Mouse (Mus musculus) heart, adult 2 months (tissue): ENCODE results near the gene Rabgef1. TPM values are rescaled to one million over a fixed set of nuclear protein-coding genes. Genes with fewer than 3 reads are reported as not detected.

Experiments
- DNase-seq, 2 experiments: peaks; one replicate each; pipeline ENCODE4 v3.0.0; 2021
- H3K27ac ChIP-seq: fragments of 200-600 bp; 2 replicates; pipeline ENCODE4 v1.8.1; 2022
- H3K27me3 ChIP-seq: fragments of 200-500 bp; 2 replicates; pipeline ENCODE4 v1.6.1; 2012; ENCODE audit warnings: mild to moderate bottlenecking, low read length, inconsistent platforms, mixed read lengths; ENCODE audit not compliant: control insufficient read depth, insufficient read depth
- H3K36me3 ChIP-seq: fragments of 200-500 bp; 2 replicates; pipeline ENCODE4 v1.6.1; 2012; ENCODE audit warnings: low read length, inconsistent platforms; ENCODE audit not compliant: control insufficient read depth, insufficient read depth
- H3K4me1 ChIP-seq: fragments of 200-500 bp; 2 replicates; pipeline ENCODE4 v1.6.1; 2011; ENCODE audit warnings: low read length; ENCODE audit not compliant: control insufficient read depth, insufficient read depth
- H3K4me3 ChIP-seq: fragments of 200-600 bp; 2 replicates; pipeline ENCODE4 v1.8.1; 2022
- H3K79me2 ChIP-seq: fragments of 200-500 bp; replicated peaks from 2 replicates; pipeline ENCODE4 v1.6.1; 2012; ENCODE audit warnings: mild to moderate bottlenecking, inconsistent platforms, low read length, moderate library complexity, mixed read lengths; ENCODE audit not compliant: control insufficient read depth, insufficient read depth
- H3K9ac ChIP-seq: fragments of 200-500 bp; 2 replicates; pipeline ENCODE4 v1.6.1; 2012; ENCODE audit warnings: low read depth, mild to moderate bottlenecking, control low read depth, inconsistent platforms, low read length, mixed read lengths
- CTCF ChIP-seq: fragments of 200-600 bp; IDR thresholded peaks from 2 replicates; pipeline ENCODE4 v1.8.1; 2022; ENCODE audit warnings: antibody characterized with exemption, mild to moderate bottlenecking, moderate library complexity
- EP300 ChIP-seq: fragments of 200-500 bp; IDR thresholded peaks from 2 replicates; pipeline ENCODE4 v1.6.1; 2011; ENCODE audit warnings: low read depth, low read length, control low read depth; ENCODE audit not compliant: insufficient read depth
- POLR2A ChIP-seq: fragments of 200-500 bp; IDR thresholded peaks from 2 replicates; pipeline ENCODE4 v1.6.1; 2011; ENCODE audit warnings: mild to moderate bottlenecking, low read depth, low read length, control low read depth; ENCODE audit not compliant: insufficient read depth
- whole genome bisulfite sequencing: fragments of 180-500 bp; shearing (Covaris S2); methylation state at CpG from one replicate; pipeline ENCODE4 v1.1.7; 2018; 5-methylcytosine and 5-hydroxymethylcytosine counted together
- intact Hi-C: fragments of 180-260 bp; cut with DNase I; formaldehyde crosslinking; loops from one replicate; pipeline ENCODE4 v1.15.1; 2025
- polyA plus RNA-seq: library from polyadenylated mRNA; depleted of rRNA; stranded (reverse); fragments of >200 nt; gene quantifications from 2 replicates; pipeline ENCODE4 v1.2.3, GENCODE M21; 2012
- total RNA-seq, 2 experiments: library from RNA; stranded (reverse); gene quantifications; 2 replicates each; pipeline ENCODE4 v1.2.3; 2021

The Rabgef1 gene
- total and polyA plus RNA-seq, 3 experiments: 15.6 to 25.5 (median 19.6) TPM

DNA sequence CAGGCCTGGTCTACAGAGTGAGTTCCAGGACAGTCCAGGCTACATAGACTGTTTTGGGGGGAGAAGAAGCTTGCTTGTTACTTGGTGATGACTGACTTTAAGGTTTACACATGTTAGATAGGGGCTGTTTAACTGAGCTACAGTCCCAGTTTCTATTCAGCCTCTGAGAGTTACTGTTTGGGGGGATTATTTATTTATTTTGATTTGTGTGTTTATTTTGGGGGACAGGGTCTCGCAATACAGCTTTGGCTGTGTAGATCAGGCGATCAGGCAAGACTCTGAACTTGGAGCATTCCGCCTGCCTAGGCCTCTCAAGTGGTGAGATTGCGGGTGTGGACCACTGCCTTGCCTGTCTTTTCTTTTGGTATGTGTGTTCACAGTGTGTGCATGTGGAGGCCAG is 1.4 kb downstream of the Rabgef1 start:
- no peak overlapping the region for H3K27ac ChIP-seq
- H3K9ac ChIP-seq: no peak overlapping the region
- peaks cover 3% of the 10 kb centered on the region for H3K36me3 ChIP-seq
- peaks cover 2% of the 10 kb centered on the region; the same call in 1 of the 2 replicates for H3K79me2 ChIP-seq
- intact Hi-C loops: loop anchor here (2.0 to 10.0 kb wide), 4 partner anchors 48 to 1148 kb away; partner anchors contain the start of genes Ran and Vkorc1l1
- TF ChIP-seq POLR2A: no peak
- TF ChIP-seq CTCF: no peak
- TF ChIP-seq EP300: no peak
- no peak for DNase-seq
- no peaks in the 10 kb centered on the region for H3K27me3 ChIP-seq
- no peak overlapping the region for H3K4me3 ChIP-seq
- WGBS: 95% methylated on average over 4 of the region's 4 CpGs
- peaks cover 7% of the 10 kb centered on the region for H3K4me1 ChIP-seq

DNA sequence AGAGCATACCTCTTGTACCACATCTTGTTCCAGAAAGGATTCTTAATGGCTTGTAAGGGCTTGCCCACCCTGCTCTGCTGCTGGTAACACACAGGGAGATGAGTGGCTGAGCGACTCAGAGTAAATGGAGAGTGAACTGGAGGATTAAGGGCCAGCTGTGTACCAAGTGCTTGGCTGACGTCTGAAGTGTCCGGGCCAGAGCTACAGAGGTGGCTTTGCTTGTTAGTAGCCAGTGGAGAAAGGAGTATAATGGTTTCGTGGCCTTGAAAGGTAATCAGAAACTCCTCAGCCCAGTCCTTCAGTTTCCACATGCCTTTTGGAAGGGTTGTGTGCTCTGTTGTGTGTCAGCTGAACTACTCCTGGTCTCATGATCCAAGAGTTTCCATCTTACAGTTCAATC is 6.3 kb downstream of the Rabgef1 start:
- no peak overlapping the region for H3K27ac ChIP-seq
- peaks cover 3% of the 10 kb centered on the region; the same call in 1 of the 2 replicates for H3K79me2 ChIP-seq
- peaks cover under 1% of the 10 kb centered on the region for H3K36me3 ChIP-seq
- DNase-seq: no peak
- H3K9ac ChIP-seq: no peak overlapping the region
- no peak for TF ChIP-seq EP300
- TF ChIP-seq POLR2A: no peak
- no peak for TF ChIP-seq CTCF
- intact Hi-C loops: loop anchor here (10.0 kb wide), 1 partner anchor 1153 kb away; the partner anchor contains the start of gene Ran
- H3K4me3 ChIP-seq: no peak overlapping the region
- H3K4me1 ChIP-seq: peaks cover 6% of the 10 kb centered on the region
- 63% methylated on average over 4 of the region's 4 CpGs for WGBS
- no peaks in the 10 kb centered on the region for H3K27me3 ChIP-seq

DNA sequence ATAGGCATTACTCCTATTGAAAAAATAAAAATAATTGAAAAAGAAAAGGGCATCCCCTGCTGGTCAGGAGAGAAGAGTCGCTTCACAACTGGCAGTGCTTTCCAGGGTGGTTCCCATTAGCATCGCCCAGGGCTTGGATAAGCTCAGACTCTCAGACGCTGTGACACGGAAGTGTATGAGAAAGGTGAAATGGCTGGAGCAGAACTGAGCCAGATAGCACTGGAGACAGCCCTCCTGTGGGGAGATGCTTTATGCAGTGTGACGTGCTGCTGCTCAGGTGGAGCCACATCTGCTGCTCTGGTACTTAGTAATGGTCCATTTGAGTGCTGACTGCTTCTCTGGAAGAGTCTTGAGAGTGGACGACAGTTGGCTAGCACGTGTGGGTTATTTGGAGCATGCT is 8.8 kb downstream of the Rabgef1 start:
- intact Hi-C loops: no loop called here
- Histone ChIP-seq H3K36me3 (no peaks in the 10 kb centered on the region), H3K27ac (no peak overlapping the region), H3K27me3 (no peaks in the 10 kb centered on the region), H3K4me3 (no peak overlapping the region), H3K79me2 (peaks cover 2% of the 10 kb centered on the region; the same call in 1 of the 2 replicates), H3K4me1 (peaks cover 7% of the 10 kb centered on the region), H3K9ac (no peak overlapping the region)
- DNase-seq: no peak
- WGBS: 52% methylated on average over 7 of the region's 7 CpGs
- TF ChIP-seq CTCF (0 out of 2 replicates have a peak, but pooled peaks have one; percentile 6), POLR2A (no peak)

DNA sequence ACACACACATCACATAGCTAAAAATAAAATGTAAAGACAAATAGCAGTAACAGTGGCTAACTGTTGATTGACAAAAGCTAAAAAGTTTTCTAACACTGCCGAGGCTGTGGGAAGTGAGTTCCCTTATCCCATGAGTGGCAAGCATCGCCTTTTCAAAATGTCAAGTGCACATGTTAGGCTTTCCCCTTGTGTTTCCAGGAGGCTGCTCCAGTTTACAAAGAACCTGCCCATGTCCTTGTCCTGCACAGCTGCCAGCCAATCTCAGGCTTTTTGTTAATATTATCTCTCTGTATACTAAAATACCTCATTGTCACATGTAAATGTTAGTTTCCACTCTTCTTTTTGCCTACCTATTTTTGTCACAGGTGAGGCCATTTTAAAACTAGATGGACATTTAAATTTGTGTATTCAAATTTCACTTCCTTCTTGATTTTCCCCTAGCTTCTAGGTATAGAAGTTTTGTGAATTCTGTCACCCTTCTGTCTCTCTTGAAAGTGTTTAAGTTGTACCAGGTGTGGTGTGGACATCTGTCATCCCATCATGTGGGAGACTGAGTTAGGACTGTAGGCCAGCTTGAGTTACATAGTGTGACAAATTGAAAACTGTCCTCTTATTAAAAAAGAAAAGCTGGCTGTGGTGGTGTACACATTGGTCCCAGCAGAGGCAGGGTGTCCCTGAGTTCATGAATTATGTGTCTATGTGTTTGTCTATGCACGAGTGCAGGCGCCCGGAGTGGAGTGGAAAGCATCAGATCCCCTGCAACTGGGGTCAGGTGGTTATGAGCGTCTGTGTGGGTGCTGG is 10.3 kb downstream of the Rabgef1 start:
- Histone ChIP-seq H3K4me1 (peaks cover 7% of the 10 kb centered on the region), H3K36me3 (peaks cover 3% of the 10 kb centered on the region; the same call in 1 of the 2 replicates), H3K27me3 (no peaks in the 10 kb centered on the region), H3K9ac (no peak overlapping the region), H3K79me2 (peaks cover 2% of the 10 kb centered on the region; the same call in 1 of the 2 replicates), H3K4me3 (no peak overlapping the region), H3K27ac (no peak overlapping the region)
- TF ChIP-seq POLR2A (no peak), EP300 (no peak), CTCF (no peak)
- DNase-seq: no peak
- intact Hi-C loops: no loop called here
- 78% methylated on average over 6 of the region's 6 CpGs for WGBS

DNA sequence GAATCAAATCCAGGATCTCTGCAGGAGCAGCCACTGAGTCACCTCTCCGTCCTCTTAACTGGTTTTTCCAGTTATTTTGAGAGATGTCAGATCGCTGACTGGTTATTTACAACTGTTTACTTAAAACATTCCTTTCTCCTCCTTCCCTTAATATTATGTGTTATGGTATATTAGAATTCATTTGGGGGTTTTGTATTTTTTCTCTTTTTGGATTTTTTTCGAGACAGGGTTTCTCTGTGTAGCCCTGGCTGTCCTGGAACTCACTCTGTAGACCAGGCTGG is 10.9 kb downstream of the Rabgef1 start:
- TF ChIP-seq CTCF: no peak
- no peak for TF ChIP-seq POLR2A
- no peak for TF ChIP-seq EP300
- Histone ChIP-seq H3K79me2 (peaks cover 2% of the 10 kb centered on the region; the same call in 1 of the 2 replicates), H3K27me3 (no peaks in the 10 kb centered on the region), H3K27ac (no peak overlapping the region), H3K4me3 (no peak overlapping the region), H3K9ac (no peak overlapping the region), H3K36me3 (peaks cover 3% of the 10 kb centered on the region; the same call in 1 of the 2 replicates), H3K4me1 (peaks cover 7% of the 10 kb centered on the region)
- 94% methylated on average over 3 of the region's 3 CpGs for WGBS
- intact Hi-C loops: no loop called here
- DNase-seq: no peak

DNA sequence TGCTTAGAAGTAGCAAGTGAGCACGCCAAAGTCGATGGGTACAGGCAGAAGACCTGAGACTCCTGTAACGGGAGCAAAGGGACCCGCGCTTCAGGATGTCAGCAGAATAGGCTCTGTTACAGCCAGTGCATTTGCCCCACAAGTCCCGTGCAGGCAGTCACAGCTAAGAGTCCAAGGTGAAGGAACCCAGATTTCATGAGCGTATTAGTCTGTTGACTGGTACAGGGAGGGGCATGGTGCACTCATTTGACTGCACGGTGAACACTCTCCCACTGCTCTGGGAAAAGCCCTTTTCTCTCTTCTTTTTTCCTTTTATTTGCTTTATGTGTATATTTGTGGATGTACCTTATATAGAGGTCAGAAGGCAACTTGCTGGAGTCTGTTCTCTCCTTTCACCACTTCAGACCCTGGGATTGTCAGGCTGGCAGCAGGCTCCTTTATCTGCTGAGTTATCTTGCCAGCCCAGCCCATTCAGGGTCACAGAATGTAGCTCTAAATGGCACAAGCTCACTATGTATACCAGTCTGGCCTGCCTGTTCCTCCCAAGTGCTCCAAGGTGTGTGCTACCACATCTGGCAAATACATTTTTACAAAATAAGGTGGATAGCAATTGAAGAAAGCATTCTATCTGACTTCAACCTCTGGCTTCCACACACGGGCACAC is 12.7 kb downstream of the Rabgef1 start:
- DNase-seq: no peak
- Histone ChIP-seq H3K27me3 (no peaks in the 10 kb centered on the region), H3K4me3 (no peak overlapping the region), H3K36me3 (peaks cover 3% of the 10 kb centered on the region; the same call in 1 of the 2 replicates), H3K79me2 (no peaks in the 10 kb centered on the region; the same call in 1 of the 2 replicates), H3K4me1 (peaks cover 7% of the 10 kb centered on the region), H3K9ac (no peak overlapping the region), H3K27ac (no peak overlapping the region)
- intact Hi-C loops: no loop called here
- 72% methylated on average over 9 of the region's 9 CpGs for WGBS
- no peak for TF ChIP-seq CTCF
- TF ChIP-seq EP300: no peak
- no peak for TF ChIP-seq POLR2A
